Mouse (Mus musculus) cerebellum, postnatal 25 days (tissue): ENCODE results near the gene Zfp800.

Experiments
- DNase-seq, 2 experiments: peaks; one replicate each; pipeline ENCODE4 v3.0.0; 2021; ENCODE audit warnings: mixed read lengths in 2 of 2

The Zfp800 gene

DNA sequence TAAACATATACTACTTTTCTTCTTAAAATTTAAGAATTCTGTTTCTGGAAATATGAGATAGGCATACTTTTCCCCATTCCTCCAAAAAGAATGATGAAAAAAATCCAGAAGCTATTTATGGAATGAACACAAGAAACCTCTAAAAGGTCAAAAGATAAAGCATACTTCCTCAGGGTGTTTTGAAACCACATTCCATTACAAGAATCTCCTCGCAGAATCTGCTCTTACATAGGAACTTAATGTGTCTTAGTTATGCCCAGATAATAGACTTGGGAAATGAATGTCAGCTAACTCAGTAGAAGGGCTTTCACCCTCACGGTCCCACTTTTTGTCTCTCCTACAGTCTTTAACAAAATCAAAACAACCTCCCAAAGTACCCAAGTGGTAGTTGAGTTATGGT, 203.9 kb downstream of the Zfp800 start:
- DNase-seq: no peak

GRCm38 (mm10) chr6:28191935-28192334, 205.9 kb downstream of the Zfp800 start:
- DNase-seq: no peak
